Mouse (Mus musculus) liver, postnatal 0 days (tissue): Measurements from ENCODE around the gene Fhit.

Experiments used
- CTCF ChIP-seq: sonication (generic); IDR thresholded peaks from 2 replicates; pipeline ENCODE4 v1.5.1; 2016; ENCODE audit warnings: antibody characterized with exemption, low read depth
- EP300 ChIP-seq: IDR thresholded peaks from 2 replicates; pipeline ENCODE4 v1.6.1; 2016; ENCODE audit warnings: antibody characterized with exemption, low read depth, mild to moderate bottlenecking

DNA sequence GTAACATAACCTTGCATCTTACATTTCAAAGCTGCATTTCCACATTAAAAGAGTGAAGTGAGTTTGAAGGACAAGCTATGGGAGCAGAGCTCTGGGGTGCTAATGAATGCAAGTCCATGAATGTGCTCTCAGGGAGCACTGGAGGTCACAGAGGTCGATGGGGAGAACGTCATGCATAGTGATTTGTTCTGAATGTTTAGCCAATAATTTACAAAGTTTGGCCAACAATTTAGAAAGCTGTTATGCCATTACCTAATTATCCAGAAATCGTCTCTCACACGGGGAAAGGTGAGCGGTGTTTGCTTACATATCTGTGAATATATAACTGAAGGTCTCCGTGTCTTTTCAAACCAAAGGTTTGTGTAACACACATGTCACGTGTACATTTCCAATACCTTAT, 2.8 kb downstream of the Fhit start:
- TF ChIP-seq CTCF (no peak), EP300 (no peak)
